8 mouse cellular contexts compared by ENCODE assay signal in the genomic region with DNA sequence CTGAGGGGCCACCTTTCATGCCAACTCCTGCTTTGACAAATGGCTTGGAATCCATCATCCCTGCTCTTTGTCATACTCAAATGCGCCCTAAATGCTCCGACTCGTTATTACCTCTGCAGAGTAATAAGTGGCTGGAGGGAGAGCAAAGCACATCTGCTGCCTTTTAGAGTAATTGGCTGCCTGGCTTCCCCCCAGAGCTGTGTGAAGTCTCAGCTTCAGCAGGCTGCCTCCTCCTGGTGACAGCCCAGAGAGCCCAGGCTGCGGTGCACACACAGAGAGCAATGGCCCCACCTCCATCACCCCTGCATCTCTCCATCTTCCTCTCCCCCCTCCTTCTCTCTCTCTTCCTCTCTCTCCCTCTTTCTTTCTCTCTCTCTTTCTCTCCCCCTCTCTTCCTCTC. TPM values are rescaled to one million over a fixed set of nuclear protein-coding genes. Genes with fewer than 3 reads are reported as not detected.
DNase-seq lines count a peak whose midpoint lies in the region; ATAC-seq and TF ChIP-seq lines count a peak whose summit lies in the region.
"Had no signal": no experiment of that assay in that cellular context is flagged by ENCODE, and none has a peak within 500 bp of the region (broad histone marks: within the 10 kb centered on the region; RNA-seq: fewer than 3 reads in every experiment).

No protein-coding gene starts in this region.

- WGBS in midbrain, embryonic 13.5 days, result 38% methylated on average over 4 of the region's 4 CpGs
- WGBS in midbrain, embryonic 10.5 days, result 60% methylated on average over 4 of the region's 4 CpGs
- 51% methylated on average over 4 of the region's 4 CpGs for WGBS in forebrain, embryonic 10.5 days
- WGBS in limb, embryonic 12.5 days, result 7% methylated on average over 4 of the region's 4 CpGs
- WGBS in stomach, postnatal 0 days, result 24% methylated on average over 4 of the region's 4 CpGs

- DNase-seq in midbrain, embryonic 10.5 days (ENCODE audit: low spot score), result no peak
- no peak for DNase-seq in forebrain, embryonic 10.5 days (ENCODE audit: extremely low spot score, low spot score)
- no peak for DNase-seq in stomach, postnatal 0 days (ENCODE audit: low spot score)
- DNase-seq in kidney, postnatal 36 days, result no peak
- DNase-seq: heart, postnatal 36 days had no signal

- H3K9me3 ChIP-seq in midbrain, embryonic 13.5 days, result no peaks in the 10 kb centered on the region
- H3K9me3 ChIP-seq in midbrain, embryonic 10.5 days (replicated peaks), result no peaks in the 10 kb centered on the region
- no peaks in the 10 kb centered on the region for H3K9me3 ChIP-seq in forebrain, embryonic 10.5 days
- H3K9me3 ChIP-seq in limb, embryonic 12.5 days, result no peaks in the 10 kb centered on the region
- no peaks in the 10 kb centered on the region for H3K9me3 ChIP-seq in stomach, postnatal 0 days (ENCODE audit: control insufficient read depth, low read length)

- peaks cover 26% of the 10 kb centered on the region for H3K4me1 ChIP-seq in midbrain, embryonic 13.5 days (replicated peaks)
- H3K4me1 ChIP-seq in midbrain, embryonic 10.5 days, result peaks cover 13% of the 10 kb centered on the region
- H3K4me1 ChIP-seq in forebrain, embryonic 10.5 days, result peaks cover 22% of the 10 kb centered on the region
- H3K4me1 ChIP-seq in limb, embryonic 12.5 days (replicated peaks), result peaks cover 26% of the 10 kb centered on the region
- H3K4me1 ChIP-seq in stomach, postnatal 0 days (replicated peaks; ENCODE audit: control insufficient read depth, insufficient read depth), result no peaks in the 10 kb centered on the region

- TF ChIP-seq EP300 in stomach, postnatal 0 days (optimal IDR thresholded peaks at IDR 0.05), result no peak

- peak; percentile 43 for TF ChIP-seq CTCF in stomach, postnatal 0 days (IDR thresholded peaks at IDR 0.05; ENCODE audit: low read depth)

- H3K4me3 ChIP-seq in midbrain, embryonic 13.5 days (replicated peaks), result no peak overlapping the region
- no peak overlapping the region for H3K4me3 ChIP-seq in midbrain, embryonic 10.5 days
- H3K4me3 ChIP-seq in forebrain, embryonic 10.5 days, result no peak overlapping the region
- no peak overlapping the region for H3K4me3 ChIP-seq in limb, embryonic 12.5 days (replicated peaks)
- H3K4me3 ChIP-seq in stomach, postnatal 0 days (ENCODE audit: low read depth, low read length), result no peak overlapping the region

- no peaks in the 10 kb centered on the region for H3K36me3 ChIP-seq in midbrain, embryonic 13.5 days
- no peaks in the 10 kb centered on the region for H3K36me3 ChIP-seq in midbrain, embryonic 10.5 days
- H3K36me3 ChIP-seq in forebrain, embryonic 10.5 days (replicated peaks), result no peaks in the 10 kb centered on the region
- no peaks in the 10 kb centered on the region for H3K36me3 ChIP-seq in limb, embryonic 12.5 days
- H3K36me3 ChIP-seq in stomach, postnatal 0 days (ENCODE audit: control insufficient read depth, insufficient read depth, low read length), result no peaks in the 10 kb centered on the region

- peak; percentile 80 for ATAC-seq in midbrain, embryonic 13.5 days
- ATAC-seq in limb, embryonic 12.5 days (ENCODE audit: insufficient number of reproducible peaks, insufficient read depth, low FRiP score, low TSS enrichment, low read depth), result no peak; the same call in 1 of the 2 replicates
- 0 out of 2 replicates have a peak, but pooled peaks have one; percentile 35 for ATAC-seq in stomach, postnatal 0 days (ENCODE audit: low FRiP score, low TSS enrichment)
- ATAC-seq in cerebellum, adult (ENCODE audit: insufficient number of reproducible peaks, low FRiP score, low TSS enrichment), result no peak

- H3K27ac ChIP-seq in midbrain, embryonic 13.5 days, result peak overlapping the region; percentile 55
- H3K27ac ChIP-seq in midbrain, embryonic 10.5 days (replicated peaks), result no peak overlapping the region
- H3K27ac ChIP-seq in forebrain, embryonic 10.5 days, result peak overlapping the region; percentile 44; the same call in 1 of the 2 replicates
- no peak overlapping the region for H3K27ac ChIP-seq in limb, embryonic 12.5 days
- H3K27ac ChIP-seq in stomach, postnatal 0 days (replicated peaks), result no peak overlapping the region

- no peak overlapping the region for H3K9ac ChIP-seq in midbrain, embryonic 13.5 days (replicated peaks)
- no peak overlapping the region for H3K9ac ChIP-seq in limb, embryonic 12.5 days (replicated peaks)
- no peak overlapping the region for H3K9ac ChIP-seq in stomach, postnatal 0 days (ENCODE audit: low read length)

- H3K27me3 ChIP-seq in midbrain, embryonic 13.5 days, result no peaks in the 10 kb centered on the region
- H3K27me3 ChIP-seq in midbrain, embryonic 10.5 days (ENCODE audit: low read depth, poor library complexity, severe bottlenecking), result no peaks in the 10 kb centered on the region
- H3K27me3 ChIP-seq in forebrain, embryonic 10.5 days (ENCODE audit: poor library complexity, severe bottlenecking), result no peaks in the 10 kb centered on the region
- H3K27me3 ChIP-seq in limb, embryonic 12.5 days, result peaks cover 4% of the 10 kb centered on the region; the same call in 1 of the 2 replicates
- no peaks in the 10 kb centered on the region for H3K27me3 ChIP-seq in stomach, postnatal 0 days (ENCODE audit: control insufficient read depth, insufficient read depth, low read length)

- H3K4me2 ChIP-seq in midbrain, embryonic 13.5 days (replicated peaks), result 0 out of 2 replicates have a peak overlapping the region, but pooled peaks have one; percentile 7
- H3K4me2 ChIP-seq in limb, embryonic 12.5 days, result peak overlapping the region; percentile 32
- H3K4me2 ChIP-seq in stomach, postnatal 0 days (replicated peaks; ENCODE audit: low read depth), result no peak overlapping the region

RNA-seq across cellular contexts. Expression of a gene that starts 25.5 kb away (rescaled TPM):
- polyA plus RNA-seq in midbrain, embryonic 13.5 days (2015; fragmentation: Nextera tagmentation; extraction: Ambion mirVana), result 8.2 and 9.5 TPM in 2 replicates
- 0.23 and 0.29 TPM in 2 replicates for polyA plus RNA-seq in midbrain, embryonic 10.5 days (2016; fragmentation: Nextera tagmentation; extraction: Ambion mirVana)
- polyA plus RNA-seq in forebrain, embryonic 10.5 days (2016; fragmentation: Nextera tagmentation; extraction: Ambion mirVana), result 0.29 and 0.33 TPM in 2 replicates
- 0.10 and 0.11 TPM in 2 replicates for polyA plus RNA-seq in limb, embryonic 12.5 days (2016; fragmentation: Nextera tagmentation; extraction: Ambion mirVana)
- polyA plus RNA-seq in stomach, postnatal 0 days (2015; fragmentation: Nextera tagmentation; extraction: Ambion mirVana), result 0.57 and 0.74 TPM in 2 replicates

Comparison
In these comparisons a context has a peak if more than half of its experiments do, and no peak if none do; other contexts are left out.
1. H3K27ac ChIP-seq: peak in midbrain, embryonic 13.5 days (single experiment) and forebrain, embryonic 10.5 days (single experiment); none in midbrain, embryonic 10.5 days (single experiment), limb, embryonic 12.5 days (single experiment) and stomach, postnatal 0 days (single experiment).
2. ATAC-seq: peak in midbrain, embryonic 13.5 days (single experiment) and stomach, postnatal 0 days (single experiment); none in limb, embryonic 12.5 days (single experiment) and cerebellum, adult (single experiment).